Mouse (Mus musculus) stomach, postnatal 0 days (tissue): ENCODE data around the gene Nup98. TPM values are rescaled to one million over a fixed set of nuclear protein-coding genes. Genes with fewer than 3 reads are reported as not detected.

Source experiments
- ATAC-seq: fragments of 200-750 bp; cut with Nextera tagmentation; 2 replicates; pipeline ENCODE4 v1.8.0; 2017; ENCODE audit not compliant: low FRiP score, low TSS enrichment
- DNase-seq: peaks from one replicate; pipeline ENCODE4 v3.0.0-alpha.2; 2016; ENCODE audit warnings: low spot score
- H3K27ac ChIP-seq: fragments of 300-500 bp; sonication (generic); replicated peaks from 2 replicates; pipeline ENCODE4 v1.5.1; 2014; ENCODE audit warnings: mild to moderate bottlenecking, control low read depth
- H3K27me3 ChIP-seq: fragments of 300-500 bp; sonication (generic); 2 replicates; pipeline ENCODE4 v1.6.1; 2014; ENCODE audit warnings: low read length; ENCODE audit not compliant: control insufficient read depth, insufficient read depth
- H3K36me3 ChIP-seq: fragments of 300-500 bp; sonication (generic); 2 replicates; pipeline ENCODE4 v1.6.1; 2014; ENCODE audit warnings: low read length, mixed read lengths; ENCODE audit not compliant: control insufficient read depth, insufficient read depth
- H3K4me1 ChIP-seq: fragments of 300-500 bp; sonication (generic); replicated peaks from 2 replicates; pipeline ENCODE4 v1.6.1; 2014; ENCODE audit warnings: antibody characterized with exemption; ENCODE audit not compliant: control insufficient read depth, insufficient read depth
- H3K4me2 ChIP-seq: fragments of 300-500 bp; sonication (generic); replicated peaks from 2 replicates; pipeline ENCODE4 v1.6.1; 2014; ENCODE audit warnings: low read depth, mild to moderate bottlenecking, control low read depth, moderate library complexity
- H3K4me3 ChIP-seq: fragments of 300-500 bp; sonication (generic); 2 replicates; pipeline ENCODE4 v1.5.1; 2014; ENCODE audit warnings: low read depth, low read length, control low read depth
- H3K9ac ChIP-seq: fragments of 300-500 bp; sonication (generic); 2 replicates; pipeline ENCODE4 v1.6.1; 2014; ENCODE audit warnings: mild to moderate bottlenecking, low read length, control low read depth, mixed read lengths
- H3K9me3 ChIP-seq: fragments of 300-500 bp; sonication (generic); 2 replicates; pipeline ENCODE4 v1.6.1; 2016; ENCODE audit warnings: low read length; ENCODE audit not compliant: control insufficient read depth
- CTCF ChIP-seq: IDR thresholded peaks from 2 replicates; pipeline ENCODE4 v1.5.1; 2016; ENCODE audit warnings: antibody characterized with exemption, low read depth, mild to moderate bottlenecking, moderate library complexity
- EP300 ChIP-seq: optimal IDR thresholded peaks from 2 replicates; pipeline ENCODE3; 2016; ENCODE audit warnings: antibody characterized with exemption
- WGBS: fragments of 180-500 bp; shearing (Covaris S2); extraction: QIAGEN DNeasy Blood & Tissue Kit; methylation state at CpG from one replicate; pipeline ENCODE4 v1.1.7; 2014; 5-methylcytosine and 5-hydroxymethylcytosine counted together
- polyA plus RNA-seq: library from polyadenylated mRNA; unstranded; fragments of >200 nt; fragmentation: Nextera tagmentation; extraction: Ambion mirVana; gene quantifications from 2 replicates; pipeline ENCODE4 v1.2.1, GENCODE M21; 2015

Gene Nup98
- polyA plus RNA-seq, 1 experiment from 2014 or later: 12.1 TPM

GRCm38 (mm10) chr7:102239591-102239990, 29.6 kb upstream of the Nup98 start:
- H3K27me3 ChIP-seq: no peaks in the 10 kb centered on the region
- DNase-seq (no peak), ATAC-seq (no peak)
- H3K9me3 ChIP-seq: no peaks in the 10 kb centered on the region
- TF ChIP-seq EP300 (no peak), CTCF (no peak)
- H3K27ac ChIP-seq: no peak overlapping the region
- 84% methylated on average over 16 of the region's 16 CpGs for WGBS
- H3K4me1 ChIP-seq: no peaks in the 10 kb centered on the region; the same call in none of the 2 replicates
- no peak overlapping the region for H3K9ac ChIP-seq
- H3K4me3 ChIP-seq: no peak overlapping the region
- H3K36me3 ChIP-seq: peaks cover 14% of the 10 kb centered on the region
- H3K4me2 ChIP-seq: no peak overlapping the region

DNA sequence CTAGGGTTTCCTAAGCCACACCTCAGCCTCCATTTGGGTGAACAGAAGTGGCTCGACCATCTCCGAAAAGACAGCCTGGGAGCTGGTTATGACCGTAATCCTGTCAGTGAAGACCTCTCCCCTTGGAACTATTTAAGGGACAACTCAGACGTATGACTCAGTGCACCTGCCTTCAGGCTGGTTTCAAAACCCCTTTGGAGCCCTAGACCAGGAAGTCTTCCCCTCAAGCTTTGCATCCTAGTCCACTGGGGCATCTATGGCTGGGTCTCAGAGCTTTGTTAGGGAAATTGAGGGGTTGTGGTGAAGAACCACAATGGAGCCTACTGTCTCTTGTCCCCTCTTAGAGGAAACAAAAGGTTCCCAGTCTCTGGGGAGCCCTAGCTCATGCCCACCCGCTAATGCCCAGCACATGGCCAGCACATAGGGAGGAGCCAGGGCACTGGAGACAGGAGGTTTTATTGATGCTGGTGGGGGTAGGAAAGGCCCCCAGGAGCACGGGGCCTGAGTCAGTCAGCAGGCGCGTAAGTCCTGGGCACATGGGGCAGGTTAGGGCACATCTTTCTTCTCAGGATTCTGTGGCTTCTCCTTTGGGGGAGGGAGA, 28.8 kb upstream of the Nup98 start:
- no peak overlapping the region for H3K4me3 ChIP-seq
- H3K9me3 ChIP-seq: no peaks in the 10 kb centered on the region
- no peaks in the 10 kb centered on the region for H3K4me1 ChIP-seq
- DNase-seq: no peak
- no peak for ATAC-seq
- H3K27me3 ChIP-seq: no peaks in the 10 kb centered on the region
- TF ChIP-seq EP300: no peak
- no peak for TF ChIP-seq CTCF
- no peak overlapping the region for H3K4me2 ChIP-seq
- H3K27ac ChIP-seq: no peak overlapping the region
- H3K36me3 ChIP-seq: peaks cover 14% of the 10 kb centered on the region
- 66% methylated on average over 8 of the region's 8 CpGs for WGBS
- no peak overlapping the region for H3K9ac ChIP-seq

- no peaks in the 10 kb centered on the region for H3K4me1 ChIP-seq
- TF ChIP-seq CTCF: no peak
- no peak for TF ChIP-seq EP300
- no peak overlapping the region for H3K27ac ChIP-seq
- ATAC-seq (no peak), DNase-seq (peak; percentile 13)
- no peak overlapping the region for H3K9ac ChIP-seq
- H3K4me2 ChIP-seq: no peak overlapping the region
- H3K27me3 ChIP-seq: no peaks in the 10 kb centered on the region
- peaks cover 6% of the 10 kb centered on the region for H3K36me3 ChIP-seq
- no peak overlapping the region for H3K4me3 ChIP-seq
- 58% methylated on average over 4 of the region's 4 CpGs for WGBS
- H3K9me3 ChIP-seq: no peaks in the 10 kb centered on the region
Measured at GRCm38 (mm10) chr7:102233059-102233458, 23.1 kb upstream of the Nup98 start.

DNA sequence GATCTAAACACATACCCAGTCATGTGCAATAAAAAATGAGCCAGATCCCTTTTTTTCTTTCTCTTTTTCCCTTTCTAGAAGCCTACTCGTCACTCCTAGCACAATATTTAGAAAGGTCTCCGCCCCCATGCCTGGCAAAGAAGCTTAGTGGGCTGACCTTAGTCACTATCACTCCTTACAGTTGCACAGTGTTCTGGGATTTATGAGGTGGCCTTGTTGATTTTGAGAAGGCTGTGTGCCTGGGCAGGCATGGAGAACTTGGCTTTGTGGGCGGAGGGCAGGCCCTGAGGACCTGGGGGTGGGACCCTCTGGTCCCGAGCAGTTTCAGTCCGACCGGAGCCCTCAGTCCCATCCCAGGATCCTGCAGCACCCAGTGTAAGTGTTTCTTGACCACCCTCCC, 19.8 kb upstream of the Nup98 start:
- H3K4me1 ChIP-seq: no peaks in the 10 kb centered on the region
- no peaks in the 10 kb centered on the region for H3K9me3 ChIP-seq
- peak; percentile 15 for DNase-seq
- no peak overlapping the region for H3K9ac ChIP-seq
- no peak for ATAC-seq
- WGBS: 83% methylated on average over 6 of the region's 6 CpGs
- H3K36me3 ChIP-seq: no peaks in the 10 kb centered on the region
- no peak overlapping the region for H3K4me2 ChIP-seq
- no peak overlapping the region for H3K27ac ChIP-seq
- H3K27me3 ChIP-seq: no peaks in the 10 kb centered on the region
- TF ChIP-seq CTCF: no peak
- no peak for TF ChIP-seq EP300
- H3K4me3 ChIP-seq: no peak overlapping the region

- Histone ChIP-seq H3K27me3 (no peaks in the 10 kb centered on the region), H3K27ac (0 out of 2 replicates have a peak overlapping the region, but pooled peaks have one; percentile 1), H3K9ac (no peak overlapping the region), H3K4me1 (no peaks in the 10 kb centered on the region), H3K4me3 (no peak overlapping the region), H3K36me3 (no peaks in the 10 kb centered on the region), H3K4me2 (no peak overlapping the region), H3K9me3 (no peaks in the 10 kb centered on the region)
- peak; percentile 14 for DNase-seq
- ATAC-seq: peak; percentile 41; the same call in 1 of the 2 replicates
- TF ChIP-seq CTCF: no peak
- TF ChIP-seq EP300: no peak
- 59% methylated on average over 4 of the region's 4 CpGs for WGBS
Measured at GRCm38 (mm10) chr7:102228049-102228670, 18.2 kb upstream of the Nup98 start.

GRCm38 (mm10) chr7:102226051-102226450, 16.1 kb upstream of the Nup98 start:
- DNase-seq (peak; percentile 6), ATAC-seq (no peak)
- Histone ChIP-seq H3K4me3 (no peak overlapping the region), H3K9me3 (no peaks in the 10 kb centered on the region), H3K27ac (no peak overlapping the region), H3K36me3 (no peaks in the 10 kb centered on the region), H3K27me3 (no peaks in the 10 kb centered on the region), H3K9ac (no peak overlapping the region), H3K4me1 (no peaks in the 10 kb centered on the region), H3K4me2 (no peak overlapping the region)
- TF ChIP-seq CTCF (no peak), EP300 (no peak)
- WGBS: 91% methylated on average over 6 of the region's 6 CpGs
